Mouse (Mus musculus): Measurements from ENCODE around the gene Gm12166. TPM values are rescaled to one million over a fixed set of nuclear protein-coding genes. Genes with fewer than 3 reads are reported as not detected.

The Gm12166 gene
- total and polyA plus RNA-seq, 3 experiments, result 1.2 to 4.6 (median 1.6) TPM

GRCm38 (mm10) chr11:46070789-46071188 lies 18.7 kb upstream of the Gm12166 start:
- Histone ChIP-seq H3K36me3 (ENCODE audit: control insufficient read depth, insufficient read depth, low read length) (peaks cover 31% of the 10 kb centered on the region), H3K9ac (ENCODE audit: low read depth, low read length) (no peak overlapping the region), H3K79me2 (replicated peaks; ENCODE audit: control insufficient read depth, insufficient read depth, low read length) (peaks cover 5% of the 10 kb centered on the region; the same call in 1 of the 2 replicates), H3K27ac (peak overlapping the region; percentile 99), H3K4me3 (no peak overlapping the region), H3K4me1 (ENCODE audit: control insufficient read depth, insufficient read depth, low read length) (peaks cover 41% of the 10 kb centered on the region), H3K27me3 (ENCODE audit: control insufficient read depth, insufficient read depth, low read length) (no peaks in the 10 kb centered on the region)
- intact Hi-C loops (cut with DNase I), result no loop called here
- no peak for DNase-seq
- TF ChIP-seq EP300 (IDR thresholded peaks at IDR 0.05; ENCODE audit: insufficient read depth, low read depth, low read length) (no peak), CTCF (IDR thresholded peaks at IDR 0.05) (peak; percentile 32)
- WGBS, result 44% methylated on average over 8 of the region's 8 CpGs

GRCm38 (mm10) chr11:46070161-46070560 lies 18.0 kb upstream of the Gm12166 start:
- Histone ChIP-seq H3K4me3 (no peak overlapping the region), H3K9ac (ENCODE audit: low read depth, low read length) (peak overlapping the region; percentile 69), H3K36me3 (ENCODE audit: control insufficient read depth, insufficient read depth, low read length) (peaks cover 28% of the 10 kb centered on the region), H3K79me2 (replicated peaks; ENCODE audit: control insufficient read depth, insufficient read depth, low read length) (peaks cover 4% of the 10 kb centered on the region; the same call in 1 of the 2 replicates), H3K27ac (peak overlapping the region; percentile 99), H3K27me3 (ENCODE audit: control insufficient read depth, insufficient read depth, low read length) (no peaks in the 10 kb centered on the region), H3K4me1 (ENCODE audit: control insufficient read depth, insufficient read depth, low read length) (peaks cover 46% of the 10 kb centered on the region)
- DNase-seq, result no peak
- TF ChIP-seq POLR2A (IDR thresholded peaks at IDR 0.05; ENCODE audit: insufficient read depth, low read depth, low read length) (no peak), CTCF (IDR thresholded peaks at IDR 0.05) (no peak), EP300 (IDR thresholded peaks at IDR 0.05; ENCODE audit: insufficient read depth, low read depth, low read length) (no peak)
- intact Hi-C loops (cut with DNase I), result no loop called here
- WGBS, result 59% methylated on average over 4 of the region's 4 CpGs

DNA sequence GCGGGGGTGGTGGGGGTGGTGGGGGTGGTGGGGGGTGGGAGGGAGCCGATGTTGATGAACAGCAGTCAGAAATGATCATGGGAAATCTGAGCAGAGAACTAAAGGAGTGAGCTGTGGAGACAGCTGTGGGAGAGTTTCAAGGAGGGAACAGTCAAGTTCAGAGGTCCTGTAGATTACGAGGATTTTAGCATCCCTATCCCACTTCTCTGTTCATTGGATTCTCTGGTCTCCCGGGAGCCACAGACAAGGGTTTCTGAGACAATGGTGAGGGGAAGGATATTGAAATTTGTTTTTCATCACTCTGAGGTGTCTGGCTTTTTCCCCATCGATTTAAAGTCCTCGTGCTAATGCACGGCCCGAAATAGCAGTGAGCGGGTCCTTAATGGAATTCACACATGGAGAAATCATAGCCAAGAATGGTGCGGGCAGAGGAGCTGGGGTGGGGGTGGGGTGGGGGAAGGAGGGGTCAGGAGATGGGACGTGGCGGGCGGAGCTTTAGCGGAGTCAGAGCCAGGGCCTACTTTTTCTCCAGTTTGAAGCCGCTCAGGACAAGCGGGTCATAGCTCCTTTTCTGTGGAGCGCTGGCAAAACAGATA lies 17.4 kb upstream of the Gm12166 start:
- intact Hi-C loops (cut with DNase I), result loop anchor here (2.0 kb wide), 1 partner anchor 15 kb away; no protein-coding TSS in a partner anchor
- H3K27ac ChIP-seq, result peak overlapping the region; percentile 99
- WGBS, result 12% methylated on average over 17 of the region's 17 CpGs
- H3K27me3 ChIP-seq (ENCODE audit: control insufficient read depth, insufficient read depth, low read length), result no peaks in the 10 kb centered on the region
- peak; percentile 73 for TF ChIP-seq EP300 (IDR thresholded peaks at IDR 0.05; ENCODE audit: insufficient read depth, low read depth, low read length)
- TF ChIP-seq CTCF (IDR thresholded peaks at IDR 0.05), result no peak
- no peak; the same call in 1 of the 2 replicates for TF ChIP-seq POLR2A (IDR thresholded peaks at IDR 0.05; ENCODE audit: insufficient read depth, low read depth, low read length)
- H3K4me1 ChIP-seq (ENCODE audit: control insufficient read depth, insufficient read depth, low read length), result peaks cover 50% of the 10 kb centered on the region
- peak in 1 of 2 experiments; percentile 74 for DNase-seq
- H3K9ac ChIP-seq (ENCODE audit: low read depth, low read length), result peak overlapping the region; percentile 69
- peaks cover 4% of the 10 kb centered on the region; the same call in 1 of the 2 replicates for H3K79me2 ChIP-seq (replicated peaks; ENCODE audit: control insufficient read depth, insufficient read depth, low read length)
- no peak overlapping the region for H3K4me3 ChIP-seq
- H3K36me3 ChIP-seq (ENCODE audit: control insufficient read depth, insufficient read depth, low read length), result peaks cover 29% of the 10 kb centered on the region

DNA sequence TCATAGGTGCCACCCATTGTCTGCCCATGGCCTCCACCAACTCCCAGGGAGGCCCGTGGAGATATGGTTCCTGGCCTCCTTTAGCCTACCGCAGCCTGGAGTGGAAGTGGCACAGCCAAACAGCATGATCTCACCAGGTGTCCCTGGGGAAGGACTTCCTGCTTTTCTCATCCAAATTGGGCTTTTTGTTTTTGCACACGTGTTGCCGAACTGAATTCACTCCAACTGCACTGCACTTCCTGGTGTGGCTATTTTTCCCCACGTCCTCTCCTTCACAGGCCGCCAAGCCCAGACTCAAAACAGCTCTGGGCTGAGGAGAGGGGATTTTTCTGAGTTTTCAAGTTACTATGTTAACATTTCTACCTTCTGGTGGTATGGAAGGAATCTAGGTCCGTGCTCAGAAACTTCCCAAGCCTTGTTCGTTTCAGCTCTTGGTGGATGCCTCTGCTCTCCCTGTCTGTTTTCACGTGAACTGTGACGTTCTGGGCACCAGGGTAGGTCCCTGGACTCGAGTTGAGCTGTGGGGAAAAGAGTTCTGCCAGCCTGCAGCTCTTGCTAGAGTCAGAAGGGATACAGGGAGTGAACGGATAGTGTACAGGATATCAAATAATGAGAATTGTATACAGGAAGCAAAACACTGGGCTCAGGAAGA lies 16.8 kb upstream of the Gm12166 start:
- intact Hi-C loops (cut with DNase I), result loop anchor here (2.0 kb wide), 1 partner anchor 16 kb away; no protein-coding TSS in a partner anchor

DNA sequence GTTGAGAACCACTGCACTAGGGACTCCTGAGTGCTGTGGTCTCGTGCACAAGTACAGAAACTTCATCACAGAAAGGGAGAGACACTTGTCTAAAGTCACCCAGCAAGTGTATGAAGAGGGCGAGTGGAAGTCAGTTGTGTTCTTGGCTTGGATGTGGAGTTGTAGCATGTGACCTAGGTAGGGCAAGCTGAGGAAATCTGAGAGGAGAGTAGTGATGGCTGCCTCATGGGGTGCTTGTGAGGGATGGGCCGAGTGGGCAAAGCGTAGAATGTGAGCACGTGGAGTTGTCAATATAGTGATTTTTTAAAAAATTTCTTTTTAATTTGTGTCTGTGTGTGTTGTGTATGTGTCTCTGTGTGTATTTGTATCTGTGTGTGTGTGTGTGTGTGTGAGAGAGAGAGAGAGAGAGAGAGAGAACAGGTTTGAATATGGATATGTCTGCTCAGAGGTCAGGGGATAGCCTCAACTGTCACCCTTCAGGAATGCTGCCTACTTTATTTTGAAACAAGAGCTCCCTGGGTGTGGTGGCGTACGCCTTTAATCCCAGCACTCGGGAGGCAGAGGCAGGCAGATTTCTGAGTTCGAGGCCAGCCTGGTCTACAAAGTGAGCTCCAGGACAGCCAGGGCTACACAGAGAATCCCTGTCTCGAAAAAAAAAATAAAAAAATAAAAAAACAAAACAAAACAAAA lies 15.4 kb upstream of the Gm12166 start:
- H3K36me3 ChIP-seq (ENCODE audit: control insufficient read depth, insufficient read depth, low read length), result peaks cover 23% of the 10 kb centered on the region
- no peak for TF ChIP-seq CTCF (IDR thresholded peaks at IDR 0.05)
- no peak for TF ChIP-seq EP300 (IDR thresholded peaks at IDR 0.05; ENCODE audit: insufficient read depth, low read depth, low read length)
- no peak for TF ChIP-seq POLR2A (IDR thresholded peaks at IDR 0.05; ENCODE audit: insufficient read depth, low read depth, low read length)
- no peak for DNase-seq
- H3K9ac ChIP-seq (ENCODE audit: low read depth, low read length), result no peak overlapping the region
- no peak overlapping the region for H3K4me3 ChIP-seq
- intact Hi-C loops (cut with DNase I), result loop anchor here (2.0 kb wide), 1 partner anchor 17 kb away; no protein-coding TSS in a partner anchor
- H3K27ac ChIP-seq, result peak overlapping the region; percentile 90
- peaks cover 48% of the 10 kb centered on the region for H3K4me1 ChIP-seq (ENCODE audit: control insufficient read depth, insufficient read depth, low read length)
- H3K27me3 ChIP-seq (ENCODE audit: control insufficient read depth, insufficient read depth, low read length), result no peaks in the 10 kb centered on the region
- H3K79me2 ChIP-seq (replicated peaks; ENCODE audit: control insufficient read depth, insufficient read depth, low read length), result peaks cover 4% of the 10 kb centered on the region; the same call in 1 of the 2 replicates
- 82% methylated on average over 10 of the region's 10 CpGs for WGBS

More for the DNA sequence above, 16.8 kb upstream of the Gm12166 start:
- peak overlapping the region; percentile 99 for H3K27ac ChIP-seq
- peaks cover 49% of the 10 kb centered on the region for H3K4me1 ChIP-seq (ENCODE audit: control insufficient read depth, insufficient read depth, low read length)
- DNase-seq, result peak; percentile 71 to 81
- peak overlapping the region; percentile 36 for H3K9ac ChIP-seq (ENCODE audit: low read depth, low read length)
- H3K4me3 ChIP-seq, result peak overlapping the region; percentile 32
- H3K79me2 ChIP-seq (replicated peaks; ENCODE audit: control insufficient read depth, insufficient read depth, low read length), result peaks cover 4% of the 10 kb centered on the region; the same call in 1 of the 2 replicates
- peaks cover 34% of the 10 kb centered on the region for H3K36me3 ChIP-seq (ENCODE audit: control insufficient read depth, insufficient read depth, low read length)
- TF ChIP-seq CTCF (IDR thresholded peaks at IDR 0.05) (no peak), EP300 (IDR thresholded peaks at IDR 0.05; ENCODE audit: insufficient read depth, low read depth, low read length) (peak; percentile 65), POLR2A (IDR thresholded peaks at IDR 0.05; ENCODE audit: insufficient read depth, low read depth, low read length) (0 out of 2 replicates have a peak, but pooled peaks have one; percentile 43)
- 3% methylated on average over 12 of the region's 12 CpGs for WGBS
- H3K27me3 ChIP-seq (ENCODE audit: control insufficient read depth, insufficient read depth, low read length), result no peaks in the 10 kb centered on the region

All from heart, adult 2 months (tissue).